Mouse (Mus musculus) kidney, adult 11 months (tissue): ENCODE measurements around the gene Clip3.

ENCODE experiments used
- DNase-seq: peaks from one replicate; pipeline ENCODE4 v3.0.0; 2022

Clip3 gene

DNA sequence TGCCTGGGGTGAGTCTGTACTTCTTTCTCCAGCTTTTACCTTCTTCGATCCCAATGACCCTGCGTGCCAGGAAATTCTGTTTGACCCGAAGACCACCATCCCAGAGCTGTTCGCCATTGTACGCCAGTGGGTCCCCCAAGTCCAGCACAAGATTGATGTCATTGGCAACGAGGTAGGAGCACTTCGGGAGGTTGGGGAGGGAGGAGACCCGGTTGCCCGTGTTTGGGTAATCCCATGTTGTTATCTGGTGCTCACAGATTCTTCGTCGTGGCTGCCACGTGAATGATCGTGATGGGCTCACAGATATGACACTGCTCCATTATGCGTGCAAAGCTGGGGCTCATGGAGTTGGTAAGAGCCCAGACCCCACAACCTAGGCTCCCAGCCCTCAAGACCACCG, 5.3 kb downstream of the Clip3 start:
- no peak for DNase-seq

GRCm38 (mm10) chr7:30297266-30297665, 5.7 kb downstream of the Clip3 start:
- DNase-seq = no peak

DNA sequence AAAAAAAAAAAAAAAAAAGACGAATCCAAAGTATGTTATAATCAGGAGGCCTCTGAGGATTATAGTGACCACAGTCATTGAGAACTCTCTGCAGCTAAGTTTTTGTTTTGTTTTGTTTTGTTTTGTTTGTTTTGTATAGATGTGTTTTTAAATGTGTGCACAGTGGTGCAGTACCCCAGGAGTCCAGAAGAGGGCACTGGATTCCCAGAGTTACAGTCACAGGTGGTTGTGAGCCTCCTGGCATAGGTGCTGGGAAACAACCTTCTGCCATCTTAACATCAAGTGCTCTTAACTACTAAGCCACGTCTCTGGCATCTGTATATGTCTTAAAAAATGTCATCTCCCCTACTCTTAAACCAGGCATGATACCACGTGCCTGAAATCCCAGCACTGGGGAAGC, 9.4 kb downstream of the Clip3 start:
- DNase-seq = no peak

GRCm38 (mm10) chr7:30306083-30306779, 14.7 kb downstream of the Clip3 start:
- no peak for DNase-seq

DNA sequence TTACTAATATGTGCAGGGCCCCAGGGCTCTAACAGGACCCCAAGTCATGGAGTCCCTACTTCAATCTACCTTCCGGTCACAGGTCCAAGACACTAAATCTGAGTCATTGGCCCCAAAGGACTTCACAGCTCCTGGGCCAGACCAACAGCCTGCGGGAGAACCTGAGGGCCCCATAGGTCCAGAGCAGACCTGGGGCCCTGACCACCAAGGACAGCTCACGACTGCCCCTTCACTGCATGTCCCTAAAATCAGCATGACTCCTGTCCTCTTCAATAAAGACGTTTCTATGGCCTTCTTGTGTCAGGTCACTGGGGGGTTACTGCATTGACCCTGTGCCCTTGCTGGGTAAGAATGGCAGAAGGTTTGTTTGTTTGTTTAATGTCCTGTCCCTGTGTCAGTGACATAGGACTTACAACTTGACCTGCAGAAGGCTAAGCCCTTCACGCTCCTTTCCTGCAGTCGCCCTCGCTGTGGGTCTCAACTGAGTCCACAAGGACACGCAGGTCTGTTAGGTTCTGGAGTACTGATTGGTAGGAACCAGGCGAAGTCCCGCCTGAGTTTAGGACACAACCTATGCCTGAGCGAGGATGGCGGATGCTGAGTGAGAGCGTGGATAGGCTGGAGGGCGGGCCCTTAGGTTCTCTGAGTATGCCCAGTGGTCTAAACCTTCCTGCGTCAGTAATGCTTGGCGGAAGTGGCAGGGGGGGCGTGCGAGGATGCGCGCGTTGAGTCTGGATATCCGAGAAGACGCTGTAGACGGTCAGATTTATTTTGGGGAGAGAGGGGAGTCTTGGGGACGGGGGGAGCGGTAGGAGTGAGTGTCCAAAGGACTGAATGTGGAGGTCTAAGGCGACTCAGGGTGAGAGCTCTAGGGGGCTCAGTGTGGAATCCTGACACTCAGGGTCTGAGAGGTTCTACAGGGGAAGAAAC, 16.8 kb downstream of the Clip3 start, which contains the start of gene Alkbh6:
Gene Alkbh6 (plus strand): TSS at position 642 of the 930 bp plus-strand sequence.
- peak; percentile 98 for DNase-seq

- DNase-seq = no peak
These were observed 18.0 kb downstream of the Clip3 start for GRCm38 (mm10) chr7:30309395-30310129.

- DNase-seq = no peak
These were observed 18.6 kb downstream of the Clip3 start for GRCm38 (mm10) chr7:30310136-30310535.

- DNase-seq = peak; percentile 81
These were observed 22.3 kb downstream of the Clip3 start for GRCm38 (mm10) chr7:30313666-30314320.

GRCm38 (mm10) chr7:30314721-30315155, 23.2 kb downstream of the Clip3 start, which contains the start of gene Syne4:
TSS of gene Syne4 (plus strand) at chr7:30314807.
- no peak for DNase-seq

DNA sequence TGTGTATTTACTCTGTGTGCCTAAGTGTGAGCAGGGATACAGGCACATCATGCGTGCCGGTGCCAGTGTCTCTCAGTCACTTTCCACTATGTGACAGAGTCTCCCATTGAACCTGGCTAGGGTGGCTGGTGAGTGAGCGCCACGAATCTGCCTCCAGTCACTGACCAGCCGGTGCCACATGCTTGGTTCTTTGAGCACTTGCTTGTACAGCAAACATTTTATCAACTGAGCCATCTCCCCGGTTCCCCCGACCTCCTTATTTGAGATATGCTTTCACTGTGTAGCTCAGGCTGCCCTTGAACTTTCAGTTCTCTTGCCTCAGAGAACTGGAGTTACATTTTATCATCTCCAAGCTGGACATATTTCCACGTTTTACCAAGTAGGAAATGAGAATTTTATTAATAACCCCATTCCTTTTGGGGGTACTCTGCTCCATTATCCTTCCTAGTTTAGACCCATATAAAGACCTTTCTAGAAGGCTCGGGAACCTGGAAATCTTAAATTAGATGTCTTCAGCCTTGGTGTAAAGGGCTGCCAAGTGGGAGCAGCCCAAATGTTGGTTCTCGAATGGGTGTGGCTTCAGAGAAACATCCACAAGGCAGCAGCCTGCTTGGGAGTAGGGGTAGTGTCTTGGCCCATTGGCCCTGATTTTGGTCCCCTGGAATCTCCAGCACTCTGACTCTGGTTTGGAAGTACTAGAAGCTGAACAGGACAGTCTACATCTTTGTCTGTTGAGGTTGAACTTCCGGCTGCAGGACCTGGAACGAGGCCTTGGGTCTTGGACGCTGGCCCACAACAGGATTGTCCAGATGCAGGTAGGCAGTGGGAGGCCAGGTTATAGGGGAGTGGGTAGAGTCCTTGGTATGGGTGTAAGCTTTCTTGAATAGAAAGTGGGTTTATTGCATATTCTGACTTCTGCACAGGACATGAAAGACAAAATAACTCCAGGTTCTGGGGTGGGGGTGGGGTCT, 24.3 kb downstream of the Clip3 start:
- DNase-seq = no peak

DNA sequence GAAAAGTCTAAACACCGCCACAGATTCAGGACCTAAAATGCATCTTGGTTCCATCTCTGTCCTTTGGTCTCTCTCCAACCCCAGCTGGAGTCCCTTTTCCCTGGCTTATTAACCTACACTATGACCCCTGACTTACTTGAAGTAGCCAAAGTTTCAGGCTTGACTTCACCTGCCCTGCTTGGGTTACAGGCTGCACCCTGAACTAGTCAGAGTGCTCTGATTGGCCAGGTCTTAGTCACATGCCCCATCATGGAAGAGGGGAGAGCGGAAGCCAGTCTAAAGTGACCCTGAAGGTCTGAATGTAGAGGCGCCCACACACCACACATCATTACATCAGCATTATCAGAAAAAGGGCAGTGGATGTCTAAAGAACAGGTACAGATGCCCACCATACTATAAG, 26.6 kb downstream of the Clip3 start:
- peak; percentile 73 for DNase-seq

DNA sequence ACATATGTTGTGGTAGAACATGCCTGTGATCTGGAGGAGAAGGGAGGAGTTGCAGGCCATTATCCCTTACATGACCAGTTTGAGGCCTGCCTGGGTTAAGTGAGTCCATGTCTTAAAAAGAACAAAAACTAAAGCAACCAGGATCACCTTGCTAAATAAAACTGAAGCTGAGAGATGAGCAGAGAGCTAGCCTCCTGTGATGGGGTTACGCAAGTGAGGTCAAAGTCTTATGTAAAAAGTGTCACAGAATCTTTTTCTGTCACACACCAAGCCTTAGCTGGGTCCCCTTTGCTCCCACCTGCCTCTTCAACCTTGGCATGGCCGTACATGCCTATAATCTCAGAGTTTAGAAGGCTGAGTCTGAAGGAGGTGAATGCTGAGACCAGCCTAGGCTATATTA, 29.4 kb downstream of the Clip3 start:
- no peak for DNase-seq

DNA sequence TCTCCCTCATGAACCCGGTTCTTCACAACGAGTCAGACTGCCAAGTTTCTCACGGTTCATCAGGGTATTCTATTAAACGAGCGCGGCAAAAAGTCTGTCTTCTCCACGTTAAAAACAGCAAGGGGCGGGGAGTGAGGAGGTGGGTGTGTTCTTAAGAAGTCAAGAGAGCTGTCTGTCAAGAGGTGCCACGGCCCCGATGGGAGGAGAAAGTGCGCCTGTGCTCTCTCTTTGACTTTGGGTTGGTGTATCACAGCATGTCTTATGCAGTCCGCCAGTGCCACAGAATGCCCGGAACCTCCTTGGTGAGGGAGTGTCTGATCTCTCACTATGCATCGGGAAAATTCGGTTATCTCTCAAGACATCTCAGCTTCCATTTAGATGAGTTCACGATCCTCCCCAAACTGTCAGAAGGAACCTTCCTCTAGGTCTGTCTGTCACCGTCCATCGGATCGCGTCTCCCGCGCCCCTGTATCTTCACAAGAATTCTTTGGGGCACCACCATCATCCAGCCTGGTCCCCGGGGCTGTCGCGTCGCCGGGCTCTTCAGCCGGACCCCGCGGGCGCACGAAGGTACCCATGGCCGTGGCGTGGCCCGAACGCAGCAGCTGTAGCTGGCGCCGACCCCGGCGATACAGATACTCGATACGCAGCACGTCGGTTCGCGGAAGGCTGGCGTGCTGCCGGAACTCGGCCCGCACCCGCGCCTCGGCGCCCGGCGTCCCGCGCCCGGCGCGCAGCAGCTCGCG, 30.2 kb downstream of the Clip3 start, which contains the start of gene E130208F15Rik:
Gene E130208F15Rik (plus strand): TSS at position 202 of the 746 bp plus-strand sequence.
- DNase-seq = peak; percentile 92

DNA sequence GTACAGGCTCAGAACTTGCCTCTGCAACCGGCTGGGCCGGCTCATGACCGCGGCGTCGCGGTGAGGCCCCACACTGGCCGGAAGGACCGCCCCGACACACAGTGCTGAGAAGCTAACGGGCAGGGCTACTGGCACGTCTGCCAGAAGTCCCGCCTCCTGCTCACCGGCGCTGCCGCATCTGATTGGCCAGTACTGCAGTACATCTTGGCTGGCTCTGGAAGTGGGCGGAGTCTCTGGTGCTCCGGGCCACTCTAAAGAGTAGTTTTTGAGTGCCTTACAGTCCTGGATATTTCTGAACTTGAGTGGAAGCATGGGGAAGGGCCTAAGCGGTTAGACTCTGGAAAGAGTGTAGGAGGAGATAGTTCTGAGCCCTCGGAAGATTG, 30.7 kb downstream of the Clip3 start:
- DNase-seq = peak; percentile 98

- no peak for DNase-seq
These were observed 31.3 kb downstream of the Clip3 start for GRCm38 (mm10) chr7:30322865-30323264.

- no peak for DNase-seq
These were observed 32.3 kb downstream of the Clip3 start, which contains the start of gene Sdhaf1 for GRCm38 (mm10) chr7:30323795-30324194. TSS of gene Sdhaf1 (minus strand) at chr7:30323895.

DNA sequence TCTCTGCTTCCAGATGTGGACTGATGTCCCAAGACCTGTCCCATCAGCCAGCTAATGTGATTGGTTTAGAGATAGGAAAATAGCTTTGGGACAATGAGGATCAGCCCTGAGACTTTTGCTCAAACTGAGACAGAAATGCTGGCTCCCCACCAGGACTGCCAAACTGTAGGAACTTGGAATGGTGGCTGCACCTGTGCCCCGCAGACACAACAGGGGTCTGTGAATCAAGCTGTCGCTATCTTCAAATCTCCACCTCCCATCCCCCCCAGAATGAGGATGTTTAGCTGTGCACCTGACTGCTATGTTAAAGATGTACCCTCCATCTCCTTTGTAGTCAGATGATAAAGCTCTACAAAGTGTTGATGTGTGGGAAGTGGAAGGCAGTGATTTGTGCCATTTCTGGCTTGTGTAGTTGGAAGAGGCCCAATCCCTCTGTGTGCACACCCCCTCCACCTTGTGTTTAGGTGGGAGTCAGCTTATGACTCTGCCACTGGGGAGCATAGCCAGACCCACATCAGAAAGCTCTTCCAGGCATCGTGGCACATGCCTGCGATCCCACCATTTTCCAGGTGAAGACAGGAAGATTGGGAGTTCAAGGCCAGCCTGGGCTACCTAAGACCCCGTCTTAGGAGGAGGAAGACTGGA, 32.9 kb downstream of the Clip3 start:
- DNase-seq = no peak

DNA sequence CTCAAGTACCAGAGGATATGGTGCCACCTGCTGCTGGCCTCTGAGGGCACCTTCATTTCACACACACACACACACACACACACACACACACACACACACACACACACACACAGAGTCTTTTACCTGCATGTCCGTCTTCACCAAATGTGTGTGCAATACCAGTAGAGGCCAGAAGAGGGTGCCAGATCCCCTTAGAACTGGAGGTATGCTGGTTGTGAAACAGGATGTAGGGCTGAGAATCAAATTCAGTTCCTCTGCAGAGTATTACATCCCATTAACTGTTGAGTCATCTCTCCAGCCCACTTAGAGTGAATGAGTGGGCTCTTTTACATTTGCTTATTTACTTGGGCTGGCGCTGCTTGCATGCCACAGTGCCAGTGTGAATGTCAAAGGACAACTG, 33.8 kb downstream of the Clip3 start:
- DNase-seq = no peak

- no peak for DNase-seq
These were observed 34.9 kb downstream of the Clip3 start for GRCm38 (mm10) chr7:30326427-30326826.

GRCm38 (mm10) chr7:30327140-30327539, 35.6 kb downstream of the Clip3 start:
- DNase-seq = peak; percentile 65
